Mouse (Mus musculus) G1E (cell line): ENCODE data around the gene Cemip. TPM values are rescaled to one million over a fixed set of nuclear protein-coding genes. Genes with fewer than 3 reads are reported as not detected.

Experiments used
- ATAC-seq: 2 replicates; pipeline ENCODE4 v1.8.0; 2016; ENCODE audit warnings: mild to moderate bottlenecking; ENCODE audit not compliant: insufficient number of reproducible peaks, poor library complexity, low FRiP score, severe bottlenecking; ENCODE audit errors: extremely low read depth
- DNase-seq: peaks from one replicate; pipeline ENCODE4 v3.0.0; 2012; ENCODE audit warnings: low spot score
- H3K27me3 ChIP-seq: 2 replicates; pipeline ENCODE4 v1.6.1; 2012; ENCODE audit warnings: mild to moderate bottlenecking, low read length, inconsistent platforms; ENCODE audit not compliant: insufficient read depth
- H3K36me3 ChIP-seq: replicated peaks from 2 replicates; pipeline ENCODE3; 2012; ENCODE audit warnings: mild to moderate bottlenecking, inconsistent platforms
- H3K4me1 ChIP-seq: 2 replicates; pipeline ENCODE4 v1.6.1; 2012; ENCODE audit warnings: low read depth, low read length, inconsistent platforms, mixed read lengths; ENCODE audit not compliant: insufficient read depth
- H3K4me3 ChIP-seq: 2 replicates; pipeline ENCODE4 v1.5.1; 2012; ENCODE audit warnings: low read depth, mild to moderate bottlenecking, inconsistent platforms, low read length, moderate library complexity, mixed read lengths
- H3K9me3 ChIP-seq: replicated peaks from 2 replicates; pipeline ENCODE4 v1.6.1; 2012; ENCODE audit warnings: inconsistent platforms
- CTCF ChIP-seq: IDR thresholded peaks from 2 replicates; pipeline ENCODE4 v1.5.1; 2012; ENCODE audit warnings: low read depth, low read length, inconsistent platforms, mixed read lengths
- GATA1 ChIP-seq: IDR thresholded peaks from 2 replicates; pipeline ENCODE4 v1.6.1; 2012; ENCODE audit warnings: borderline replicate concordance, low read length, inconsistent platforms, mixed read lengths
- GATA2 ChIP-seq: IDR thresholded peaks from 2 replicates; pipeline ENCODE4 v1.6.1; 2012; ENCODE audit warnings: low read depth, low read length, inconsistent platforms, borderline replicate concordance
- POLR2AphosphoS5 ChIP-seq: IDR thresholded peaks from 2 replicates; pipeline ENCODE4 v1.6.1; 2012; ENCODE audit warnings: low read depth, low read length, inconsistent platforms; ENCODE audit not compliant: insufficient replicate concordance
- TAL1 ChIP-seq: conservative IDR thresholded peaks from 2 replicates; pipeline ENCODE4 v1.6.1; 2012; ENCODE audit warnings: low read depth, low read length, inconsistent platforms, mixed read lengths
- polyA plus RNA-seq: library from polyadenylated mRNA; stranded (reverse); fragments of >175 nt; gene quantifications from 2 replicates; pipeline ENCODE4 v1.2.3, GENCODE M21; 2012
- total RNA-seq, 2 experiments: library from RNA; stranded (forward) in 1 of 2; stranded (reverse) in 1 of 2; fragments of 200-1000 nt in 1 of 2; fragments of >200 nt in 1 of 2; fragmentation: Nextera tagmentation in 1 of 2; gene quantifications; 2 replicates each; pipeline ENCODE4 v1.2.3; 2014 to 2017

Gene Cemip
- total and polyA plus RNA-seq, 3 experiments = 0.22 TPM; not detected in 2

GRCm38 (mm10) chr7:84039856-84040522 is 46.3 kb downstream of the Cemip start:
- TF ChIP-seq TAL1 (no peak), POLR2AphosphoS5 (no peak), CTCF (no peak), GATA2 (no peak), GATA1 (no peak)
- DNase-seq = no peak
- Histone ChIP-seq H3K4me1 (no peaks in the 10 kb centered on the region), H3K27me3 (no peaks in the 10 kb centered on the region; the same call in 1 of the 2 replicates), H3K36me3 (no peaks in the 10 kb centered on the region), H3K9me3 (no peaks in the 10 kb centered on the region), H3K4me3 (no peak overlapping the region)
- no peak for ATAC-seq

- H3K4me1 ChIP-seq = no peaks in the 10 kb centered on the region
- no peaks in the 10 kb centered on the region; the same call in 1 of the 2 replicates for H3K27me3 ChIP-seq
- no peak for TF ChIP-seq GATA1
- H3K4me3 ChIP-seq = no peak overlapping the region
- ATAC-seq = no peak
- no peak for DNase-seq
- no peaks in the 10 kb centered on the region for H3K9me3 ChIP-seq
- H3K36me3 ChIP-seq = no peaks in the 10 kb centered on the region
Observed at GRCm38 (mm10) chr7:84038642-84039041, 47.7 kb downstream of the Cemip start.

- H3K27me3 ChIP-seq = no peaks in the 10 kb centered on the region; the same call in 1 of the 2 replicates
- no peaks in the 10 kb centered on the region for H3K4me1 ChIP-seq
- no peak for TF ChIP-seq CTCF
- TF ChIP-seq GATA2 = no peak
- TF ChIP-seq GATA1 = no peak
- no peak for TF ChIP-seq POLR2AphosphoS5
- no peak for TF ChIP-seq TAL1
- H3K9me3 ChIP-seq = no peaks in the 10 kb centered on the region
- DNase-seq (no peak), ATAC-seq (no peak)
- no peaks in the 10 kb centered on the region for H3K36me3 ChIP-seq
- H3K4me3 ChIP-seq = no peak overlapping the region
Observed at GRCm38 (mm10) chr7:84032831-84033230, 53.5 kb downstream of the Cemip start.

GRCm38 (mm10) chr7:84029120-84029771 is 57.1 kb downstream of the Cemip start:
- Histone ChIP-seq H3K9me3 (no peaks in the 10 kb centered on the region), H3K4me1 (no peaks in the 10 kb centered on the region), H3K4me3 (no peak overlapping the region), H3K27me3 (peaks cover 2% of the 10 kb centered on the region; the same call in 1 of the 2 replicates), H3K36me3 (no peaks in the 10 kb centered on the region)
- ATAC-seq (no peak), DNase-seq (no peak)
- TF ChIP-seq CTCF (no peak), POLR2AphosphoS5 (no peak), GATA2 (no peak), TAL1 (no peak), GATA1 (no peak)

- DNase-seq = no peak
- ATAC-seq = no peak
- H3K36me3 ChIP-seq = no peaks in the 10 kb centered on the region
- H3K27me3 ChIP-seq = peaks cover 2% of the 10 kb centered on the region; the same call in 1 of the 2 replicates
- H3K4me1 ChIP-seq = no peaks in the 10 kb centered on the region
- H3K9me3 ChIP-seq = no peaks in the 10 kb centered on the region
- TF ChIP-seq POLR2AphosphoS5 (no peak), GATA1 (no peak), GATA2 (no peak), CTCF (no peak), TAL1 (no peak)
- H3K4me3 ChIP-seq = no peak overlapping the region
Observed at GRCm38 (mm10) chr7:84028368-84028767, 57.9 kb downstream of the Cemip start.

GRCm38 (mm10) chr7:84026950-84027585 is 59.2 kb downstream of the Cemip start:
- peaks cover 2% of the 10 kb centered on the region; the same call in 1 of the 2 replicates for H3K27me3 ChIP-seq
- DNase-seq (no peak), ATAC-seq (no peak)
- no peak overlapping the region for H3K4me3 ChIP-seq
- no peak for TF ChIP-seq CTCF
- TF ChIP-seq GATA1 = no peak
- no peak for TF ChIP-seq POLR2AphosphoS5
- TF ChIP-seq TAL1 = no peak
- TF ChIP-seq GATA2 = no peak
- H3K9me3 ChIP-seq = no peaks in the 10 kb centered on the region
- H3K4me1 ChIP-seq = no peaks in the 10 kb centered on the region
- no peaks in the 10 kb centered on the region for H3K36me3 ChIP-seq
